Mouse (Mus musculus) CH12.LX (cell line): Measurements from ENCODE around the gene Map4k3.

Experiments
- CHD2 ChIP-seq: IDR thresholded peaks from 2 replicates; pipeline ENCODE4 v1.6.1; 2011; ENCODE audit warnings: low read length, improper control_type of control experiment
- CTCF ChIP-seq, 2 experiments: IDR thresholded peaks in 1 of 2; conservative IDR thresholded peaks in 1 of 2; 2 replicates each; pipeline ENCODE4 v1.5.1; 2011 to 2012; ENCODE audit warnings: low read depth in 2 of 2, low read length in 2 of 2, improper control_type of control experiment in 1 of 2, inconsistent platforms in 1 of 2, mild to moderate bottlenecking in 1 of 2, moderate library complexity in 1 of 2
- EP300 ChIP-seq: IDR thresholded peaks from 2 replicates; pipeline ENCODE4 v1.6.1; 2011; ENCODE audit warnings: low read length, improper control_type of control experiment
- GABPA ChIP-seq: IDR thresholded peaks from 2 replicates; pipeline ENCODE4 v1.6.1; 2012; ENCODE audit warnings: low read depth, low read length, improper control_type of control experiment, inconsistent platforms; ENCODE audit not compliant: insufficient replicate concordance
- HCFC1 ChIP-seq: IDR thresholded peaks from 2 replicates; pipeline ENCODE4 v1.6.1; 2012; ENCODE audit warnings: low read depth, mild to moderate bottlenecking, inconsistent platforms, low read length, improper control_type of control experiment
- KAT2A ChIP-seq: IDR thresholded peaks from 2 replicates; pipeline ENCODE4 v1.6.1; 2012; ENCODE audit warnings: low read length, improper control_type of control experiment, inconsistent platforms; ENCODE audit not compliant: insufficient replicate concordance
- MAFK ChIP-seq: IDR thresholded peaks from 2 replicates; pipeline ENCODE4 v1.6.1; 2011; ENCODE audit warnings: low read length, improper control_type of control experiment; ENCODE audit not compliant: insufficient replicate concordance
- NELFE ChIP-seq: IDR thresholded peaks from 2 replicates; pipeline ENCODE4 v1.6.1; 2011; ENCODE audit warnings: low read depth, low read length, improper control_type of control experiment
- POLR2A ChIP-seq: IDR thresholded peaks from 2 replicates; pipeline ENCODE4 v1.6.1; 2011; ENCODE audit warnings: low read depth, mild to moderate bottlenecking, improper control_type of control experiment, low read length
- SIN3A ChIP-seq: IDR thresholded peaks from 2 replicates; pipeline ENCODE4 v1.6.1; 2012; ENCODE audit warnings: low read length, improper control_type of control experiment, inconsistent platforms
- SMC3 ChIP-seq: IDR thresholded peaks from 2 replicates; pipeline ENCODE4 v1.6.1; 2011; ENCODE audit warnings: low read depth, low read length, improper control_type of control experiment
- TBP ChIP-seq: conservative IDR thresholded peaks from 2 replicates; pipeline ENCODE4 v1.6.1; 2011; ENCODE audit warnings: low read depth, low read length, improper control_type of control experiment
- TCF12 ChIP-seq: IDR thresholded peaks from 2 replicates; pipeline ENCODE4 v1.6.1; 2014; ENCODE audit warnings: low read depth, mild to moderate bottlenecking, inconsistent platforms, low read length, improper control_type of control experiment
- USF1 ChIP-seq: IDR thresholded peaks from 2 replicates; pipeline ENCODE4 v1.6.1; 2014; ENCODE audit warnings: low read depth, mild to moderate bottlenecking, inconsistent platforms, low read length, improper control_type of control experiment

GRCm38 (mm10) chr17:80686066-80686465 is 42.2 kb downstream of the Map4k3 start:
- TF ChIP-seq CTCF (conservative IDR thresholded peaks at IDR 0.05 in 1 of 2, IDR thresholded peaks at IDR 0.05 in 1 of 2; ENCODE audit: low read depth in 2 of 2, low read length in 2 of 2) (no peak), MAFK (no peak), SIN3A (no peak), POLR2A (no peak), TBP (no peak), NELFE (no peak), SMC3 (no peak), USF1 (no peak), TCF12 (no peak), KAT2A (no peak), GABPA (no peak), EP300 (no peak), HCFC1 (no peak), CHD2 (no peak)
